Mouse (Mus musculus): ENCODE results near the gene Osbpl3.
"Not testable (repeated sequence)": the region's sequence is repeated elsewhere in the genome, so short reads cannot be mapped to it uniquely, and the experiment has no call there.

DNA sequence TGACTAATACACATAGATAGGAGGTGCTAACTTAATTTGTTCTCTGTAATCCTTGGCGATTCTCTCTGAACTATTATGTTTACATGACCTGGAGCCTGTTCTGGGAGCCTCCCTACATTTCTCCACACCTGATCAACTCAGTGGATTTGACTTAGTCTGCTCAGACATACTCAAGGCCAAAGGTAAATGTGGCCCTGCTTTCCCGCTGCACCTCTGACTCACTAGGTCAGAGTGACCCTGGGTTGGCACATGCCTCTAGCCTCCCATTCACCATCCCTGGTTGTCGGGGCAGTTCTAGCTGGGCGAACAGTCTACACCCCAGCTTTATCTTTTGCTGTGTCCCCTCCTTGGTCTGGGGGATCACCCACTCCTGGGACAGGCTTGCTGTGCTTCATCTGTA is 17.1 kb downstream of the Osbpl3 start:
- TF ChIP-seq CTCF (IDR thresholded peaks at IDR 0.05; ENCODE audit: borderline replicate concordance, insufficient read depth, low read depth, low read length); POLR2A (IDR thresholded peaks at IDR 0.05; ENCODE audit: borderline replicate concordance, insufficient read depth, low read length): not testable (repeated sequence)
